Mouse (Mus musculus): Measurements from ENCODE around the gene Mgat4b. TPM values are rescaled to one million over a fixed set of nuclear protein-coding genes. Genes with fewer than 3 reads are reported as not detected.

The Mgat4b gene
- polyA plus RNA-seq (2017; shearing (Covaris generic)) = 7.9 TPM

GRCm38 (mm10) chr11:50210505-50211151, at the start of gene Mgat4b, which contains the start of gene Sqstm1:
TSS of gene Mgat4b (plus strand) at chr11:50210890.
TSS of gene Sqstm1 (minus strand) at chr11:50210827.

GRCm38 (mm10) chr11:50174111-50174729, 36.5 kb upstream of the Mgat4b start, which contains the start of gene Mrnip:
TSS of gene Mrnip (plus strand) at chr11:50174444.

GRCm38 (mm10) chr11:50238324-50238723, 27.6 kb downstream of the Mgat4b start, which contains the start of gene Ltc4s:
TSS of gene Ltc4s (minus strand) at chr11:50238616.

Other genes with a start within 250 kb of the Mgat4b start
- gene Rnf130, start 185.5 kb upstream of the Mgat4b start, polyA plus RNA-seq (2017; shearing (Covaris generic)) = 46.8 TPM
- 52.6 TPM for gene Tbc1d9b, start 79.5 kb upstream of the Mgat4b start, polyA plus RNA-seq (2017; shearing (Covaris generic))
- gene Mrnip, start 36.4 kb upstream of the Mgat4b start, polyA plus RNA-seq (2017; shearing (Covaris generic)) = 1.6 TPM
- gene Sqstm1, start 63 bp upstream of the Mgat4b start, polyA plus RNA-seq (2017; shearing (Covaris generic)) = 874 TPM
- gene Ltc4s, start 27.7 kb downstream of the Mgat4b start, polyA plus RNA-seq (2017; shearing (Covaris generic)) = 1.1 TPM
- 5.9 TPM for gene Maml1, start 81.4 kb downstream of the Mgat4b start, polyA plus RNA-seq (2017; shearing (Covaris generic))
- 139 TPM for gene Canx, start 114.8 kb downstream of the Mgat4b start, polyA plus RNA-seq (2017; shearing (Covaris generic))
- not detected for gene Cby3, start 143.6 kb downstream of the Mgat4b start, polyA plus RNA-seq (2017; shearing (Covaris generic))
- gene Hnrnph1, start 166.1 kb downstream of the Mgat4b start, polyA plus RNA-seq (2017; shearing (Covaris generic)) = 333 TPM
- gene Rufy1, start 220.2 kb downstream of the Mgat4b start, polyA plus RNA-seq (2017; shearing (Covaris generic)) = 23.6 TPM

Data from naive thymus-derived CD4-positive, alpha-beta T cell, adult 5 months (primary cell).